Mouse (Mus musculus): ENCODE measurements around the gene Slain1.

GRCm38 (mm10) chr14:103686994-103687393 is 37.0 kb downstream of the Slain1 start:
- TF ChIP-seq CTCF (IDR thresholded peaks at IDR 0.05; ENCODE audit: insufficient read depth, low read depth, low read length) (no peak), POLR2A (IDR thresholded peaks at IDR 0.05; ENCODE audit: insufficient read depth, low read depth, low read length) (no peak)

Data from olfactory bulb, adult 2 months (tissue).